Mouse (Mus musculus): Measurements from ENCODE around the gene Tsfm. TPM values are rescaled to one million over a fixed set of nuclear protein-coding genes. Genes with fewer than 3 reads are reported as not detected.

The Tsfm gene
- polyA plus RNA-seq, 1 experiment = 35.4 TPM

DNA sequence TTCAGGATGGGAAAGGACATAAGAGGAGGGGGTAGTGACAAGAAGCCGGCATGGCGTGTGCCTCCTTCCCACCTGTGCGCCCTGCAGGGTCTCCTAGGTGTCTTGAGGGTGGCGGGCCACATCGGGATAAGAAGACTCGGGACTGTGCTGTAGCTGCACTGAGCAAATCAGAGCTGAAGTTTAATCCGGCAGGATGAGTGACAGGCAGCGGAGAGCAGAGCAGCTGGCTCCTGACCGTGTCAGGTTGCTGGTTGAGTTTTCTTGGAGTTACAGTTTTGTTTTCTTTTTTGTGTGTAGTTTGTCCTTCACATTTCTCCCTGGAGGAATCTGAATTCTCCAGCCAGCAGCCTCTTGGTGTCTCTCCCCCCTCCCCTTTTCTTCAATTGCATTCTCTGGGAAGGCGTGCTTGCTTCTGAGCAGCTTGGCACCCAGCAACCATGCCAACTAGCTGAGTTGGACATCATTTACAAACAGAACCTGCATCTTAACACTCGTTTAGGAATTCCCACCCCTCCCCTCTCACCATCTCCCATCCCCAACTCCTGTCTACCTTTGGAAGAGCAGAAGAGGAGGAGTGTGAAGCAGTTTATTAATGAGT is 49.6 kb downstream of the Tsfm start:
- peaks cover 4% of the 10 kb centered on the region for H3K27me3 ChIP-seq (replicated peaks)
- peaks cover 74% of the 10 kb centered on the region for H3K4me1 ChIP-seq
- H3K9me3 ChIP-seq = no peaks in the 10 kb centered on the region
- TF ChIP-seq GATA1 (IDR thresholded peaks at IDR 0.05; ENCODE audit: borderline replicate concordance, low read length) (no peak), FLI1 (IDR thresholded peaks at IDR 0.05; ENCODE audit: low read length) (no peak)
- H3K36me3 ChIP-seq (replicated peaks; ENCODE audit: low read length) = peaks cover 53% of the 10 kb centered on the region
- peak overlapping the region; percentile 94 for H3K4me3 ChIP-seq (replicated peaks)

DNA sequence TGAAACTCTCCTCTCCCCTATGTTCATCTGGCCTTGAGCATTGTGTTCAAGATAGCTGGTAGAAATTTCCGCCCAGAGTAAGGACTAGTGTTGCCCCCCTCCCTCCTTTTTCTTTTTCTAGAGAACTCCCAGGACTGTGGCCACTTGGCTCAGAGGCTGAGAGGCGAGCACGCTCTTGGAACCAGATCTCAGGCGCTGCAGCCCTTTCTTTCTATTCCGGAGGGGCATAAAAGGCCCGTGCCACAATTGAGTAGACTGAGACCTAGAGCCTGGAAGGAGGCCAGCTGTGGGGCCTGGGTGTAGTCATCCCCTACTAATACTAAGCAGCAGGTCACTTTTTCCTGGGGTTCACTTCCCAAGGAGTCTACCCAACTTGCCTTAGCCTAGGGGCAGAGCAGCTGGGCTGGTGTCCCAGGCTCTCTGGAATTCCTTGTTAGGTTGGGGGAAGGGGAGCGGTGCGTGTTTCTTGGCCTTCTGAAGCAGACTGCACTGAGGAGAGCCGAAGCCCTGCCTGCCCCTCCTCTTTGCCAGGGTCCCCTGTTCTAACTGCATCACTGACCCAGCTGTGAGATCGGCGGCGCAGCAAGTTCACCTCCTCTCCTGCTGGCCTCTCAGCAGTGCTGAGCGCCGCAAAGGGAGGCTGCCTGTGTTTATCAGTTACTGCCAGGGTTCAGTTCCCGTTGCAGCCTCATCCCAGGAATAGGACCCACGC is 50.3 kb downstream of the Tsfm start:
- Histone ChIP-seq H3K4me3 (replicated peaks) (peak overlapping the region; percentile 94), H3K4me1 (peaks cover 67% of the 10 kb centered on the region), H3K9me3 (no peaks in the 10 kb centered on the region), H3K36me3 (replicated peaks; ENCODE audit: low read length) (peaks cover 48% of the 10 kb centered on the region), H3K27me3 (replicated peaks) (peaks cover 5% of the 10 kb centered on the region)
- TF ChIP-seq GATA1 (IDR thresholded peaks at IDR 0.05; ENCODE audit: borderline replicate concordance, low read length) = no peak

DNA sequence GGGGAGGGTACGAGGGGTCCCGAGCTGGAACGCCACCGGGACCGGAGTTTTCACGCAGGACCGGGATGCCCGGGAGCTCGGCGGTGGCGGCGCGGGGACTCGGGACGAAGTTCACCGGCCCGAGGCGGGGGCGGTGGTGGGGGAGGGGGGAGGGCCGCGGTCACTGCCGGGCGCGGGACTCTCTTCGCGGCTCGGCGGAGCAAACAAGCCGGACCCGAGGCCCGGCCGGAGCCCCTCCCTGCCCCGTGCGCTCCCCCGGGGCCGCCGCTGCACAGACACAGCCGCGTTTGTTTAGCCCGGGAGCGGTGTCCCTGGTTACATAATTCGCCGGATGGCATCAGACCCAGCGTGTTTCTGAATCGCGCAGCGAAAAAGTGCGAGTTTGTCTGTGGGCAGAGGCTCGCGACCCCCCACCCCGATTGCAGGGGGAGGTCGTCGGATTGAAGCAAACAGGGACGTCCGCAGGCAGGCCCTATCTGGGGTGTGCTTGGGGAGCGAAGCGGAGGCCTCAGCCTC is 50.9 kb downstream of the Tsfm start:
- TF ChIP-seq FLI1 (IDR thresholded peaks at IDR 0.05; ENCODE audit: low read length) = no peak
- no peak for TF ChIP-seq GATA1 (IDR thresholded peaks at IDR 0.05; ENCODE audit: borderline replicate concordance, low read length)
- H3K9me3 ChIP-seq = no peaks in the 10 kb centered on the region
- H3K4me1 ChIP-seq = peaks cover 60% of the 10 kb centered on the region
- H3K36me3 ChIP-seq (replicated peaks; ENCODE audit: low read length) = peaks cover 42% of the 10 kb centered on the region
- H3K4me3 ChIP-seq (replicated peaks) = peak overlapping the region; percentile 94
- peaks cover 9% of the 10 kb centered on the region for H3K27me3 ChIP-seq (replicated peaks)

DNA sequence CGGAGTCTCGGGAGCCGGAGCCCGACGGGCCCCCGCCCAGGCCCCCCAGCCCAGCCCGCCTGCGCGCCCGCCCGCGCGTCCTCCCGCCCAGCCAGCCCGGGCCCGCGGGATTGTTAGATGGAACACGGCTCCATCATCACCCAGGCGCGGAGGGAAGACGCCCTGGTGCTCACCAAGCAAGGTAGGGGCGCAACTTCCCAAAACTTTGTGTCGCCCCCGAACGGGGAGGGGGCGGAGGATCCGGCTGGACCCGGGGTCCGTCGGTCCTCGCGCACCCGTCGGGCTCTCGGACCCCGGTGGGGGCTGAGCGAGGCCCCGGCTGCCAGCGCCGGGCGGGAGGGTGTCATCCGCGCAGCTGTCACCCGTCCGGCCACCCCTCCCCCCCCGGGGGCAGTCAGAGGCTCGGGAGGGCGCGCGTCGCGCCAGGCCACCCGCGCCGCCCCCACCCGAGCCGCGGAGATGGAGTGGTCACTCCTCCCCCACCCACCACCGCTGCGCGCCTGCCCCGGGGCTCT is 51.5 kb downstream of the Tsfm start:
- peak overlapping the region; percentile 94 for H3K4me3 ChIP-seq (replicated peaks)
- H3K9me3 ChIP-seq = no peaks in the 10 kb centered on the region
- H3K27me3 ChIP-seq (replicated peaks) = peaks cover 11% of the 10 kb centered on the region
- peaks cover 37% of the 10 kb centered on the region for H3K36me3 ChIP-seq (replicated peaks; ENCODE audit: low read length)
- no peak for TF ChIP-seq GATA1 (IDR thresholded peaks at IDR 0.05; ENCODE audit: borderline replicate concordance, low read length)
- TF ChIP-seq FLI1 (IDR thresholded peaks at IDR 0.05; ENCODE audit: low read length) = no peak
- H3K4me1 ChIP-seq = peaks cover 55% of the 10 kb centered on the region

DNA sequence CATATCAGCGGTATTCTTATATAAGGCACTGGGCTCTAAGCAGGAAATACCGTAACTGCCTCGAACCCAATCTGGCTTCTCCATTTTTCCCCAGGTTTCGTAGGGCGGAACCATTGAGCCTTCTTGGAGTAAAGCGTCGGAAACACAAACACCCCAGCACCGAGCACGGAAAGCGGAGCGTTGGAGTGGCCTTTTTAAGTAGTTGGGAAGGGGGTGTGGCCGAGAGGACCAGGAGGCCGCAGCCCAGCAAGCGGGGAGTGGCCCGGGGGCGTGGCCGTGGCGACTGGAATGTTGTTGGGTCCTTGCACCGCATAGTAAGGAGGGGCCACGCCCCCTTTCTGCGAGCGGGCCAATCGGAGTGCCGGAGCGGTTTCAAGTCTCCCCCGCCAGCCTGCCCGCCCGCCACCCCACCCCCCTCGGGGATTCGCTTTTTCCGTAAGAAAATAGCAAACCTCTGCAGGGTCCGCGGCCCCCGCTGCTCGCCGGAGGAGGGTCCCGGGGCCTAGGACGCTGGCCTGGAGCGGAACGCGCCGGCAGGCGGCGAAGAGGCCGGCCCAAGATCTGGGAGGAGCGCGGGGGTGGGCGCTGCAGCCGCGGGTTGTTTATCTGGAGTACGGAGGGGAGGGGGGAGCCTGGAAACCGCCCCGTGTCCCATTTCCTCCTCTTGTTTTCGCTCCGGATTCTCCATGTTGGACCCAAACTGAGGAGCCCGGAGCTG is 52.2 kb downstream of the Tsfm start, which contains the start of gene Ctdsp2:
Gene Ctdsp2, plus strand, starts transcription at position 441 of the 718 bp plus-strand sequence.
- TF ChIP-seq FLI1 (IDR thresholded peaks at IDR 0.05; ENCODE audit: low read length) (no peak), GATA1 (IDR thresholded peaks at IDR 0.05; ENCODE audit: borderline replicate concordance, low read length) (no peak)
- Histone ChIP-seq H3K27me3 (replicated peaks) (peaks cover 13% of the 10 kb centered on the region), H3K9me3 (no peaks in the 10 kb centered on the region), H3K4me3 (replicated peaks) (peak within 1 kb of the TSS; percentile 94), H3K36me3 (replicated peaks; ENCODE audit: low read length) (peaks cover 29% of the 10 kb centered on the region), H3K4me1 (peaks cover 48% of the 10 kb centered on the region)

DNA sequence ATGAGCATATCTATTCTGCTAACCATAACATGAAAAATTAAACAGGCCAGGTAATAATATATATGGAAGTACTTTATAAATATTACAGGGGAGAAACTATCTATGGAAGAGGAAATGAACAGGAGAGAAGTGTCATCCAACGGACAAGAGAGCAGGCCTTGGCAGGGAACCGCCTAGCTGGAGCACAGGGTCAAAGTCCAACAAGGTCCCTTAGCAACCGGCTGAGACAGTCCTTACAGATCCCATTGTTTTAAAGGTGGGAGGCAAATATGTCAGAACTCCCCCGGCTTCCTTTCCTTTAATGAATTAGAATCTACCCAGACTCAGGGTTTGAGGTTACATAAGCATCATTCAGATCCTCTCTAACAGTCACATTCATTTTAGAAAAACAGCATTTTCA is 53.6 kb downstream of the Tsfm start:
- Histone ChIP-seq H3K4me1 (peaks cover 35% of the 10 kb centered on the region), H3K36me3 (replicated peaks; ENCODE audit: low read length) (peaks cover 16% of the 10 kb centered on the region), H3K27me3 (replicated peaks) (peaks cover 21% of the 10 kb centered on the region), H3K4me3 (replicated peaks) (no peak overlapping the region), H3K9me3 (no peaks in the 10 kb centered on the region)
- TF ChIP-seq GATA1 (IDR thresholded peaks at IDR 0.05; ENCODE audit: borderline replicate concordance, low read length) (no peak), FLI1 (IDR thresholded peaks at IDR 0.05; ENCODE audit: low read length) (no peak)

DNA sequence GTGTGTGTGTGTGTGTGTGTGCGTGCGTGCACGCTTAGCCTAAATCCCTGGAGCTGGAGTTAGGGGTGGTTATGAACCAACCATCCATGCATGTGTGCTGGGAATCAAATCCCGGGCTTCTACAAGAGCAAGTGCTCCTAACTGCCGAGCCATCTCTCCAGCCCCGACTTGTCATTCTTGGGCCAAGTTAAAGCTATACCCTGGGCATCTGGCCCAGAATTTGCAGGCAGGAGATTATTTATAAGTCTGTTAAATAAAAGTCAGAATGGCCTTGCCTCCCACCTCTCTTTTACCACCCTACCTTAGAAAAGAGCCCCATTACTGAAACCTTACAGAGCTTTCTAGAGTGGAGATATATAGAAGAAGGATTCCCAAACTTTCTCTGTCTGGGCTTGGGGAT is 54.9 kb downstream of the Tsfm start:
- Histone ChIP-seq H3K4me3 (replicated peaks) (no peak overlapping the region), H3K4me1 (peaks cover 34% of the 10 kb centered on the region), H3K9me3 (no peaks in the 10 kb centered on the region), H3K27me3 (replicated peaks) (peaks cover 23% of the 10 kb centered on the region), H3K36me3 (replicated peaks; ENCODE audit: low read length) (peaks cover 4% of the 10 kb centered on the region)
- TF ChIP-seq GATA1 (IDR thresholded peaks at IDR 0.05; ENCODE audit: borderline replicate concordance, low read length) = no peak
- TF ChIP-seq FLI1 (IDR thresholded peaks at IDR 0.05; ENCODE audit: low read length) = no peak

DNA sequence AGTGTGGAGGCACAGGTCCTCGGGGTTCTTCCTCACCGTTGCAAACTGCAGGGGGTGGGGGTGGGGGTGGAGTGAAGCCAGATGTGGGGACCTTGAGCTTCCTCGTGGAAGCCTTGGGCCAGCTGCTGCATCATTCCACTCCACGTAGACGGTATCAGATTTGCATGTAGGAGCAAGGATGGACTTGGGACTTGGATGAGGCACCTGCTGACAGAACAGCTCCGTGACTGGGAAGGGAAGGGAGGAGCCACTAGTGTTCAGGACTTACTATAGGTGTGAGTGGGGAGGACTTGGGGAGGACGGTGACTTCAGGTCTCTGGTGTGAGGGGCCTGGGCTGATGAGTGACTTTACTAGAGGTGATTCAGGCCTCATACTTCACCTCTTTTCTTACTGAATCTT is 57.7 kb downstream of the Tsfm start:
- no peaks in the 10 kb centered on the region for H3K9me3 ChIP-seq
- peaks cover 28% of the 10 kb centered on the region for H3K27me3 ChIP-seq (replicated peaks)
- no peak overlapping the region for H3K4me3 ChIP-seq (replicated peaks)
- H3K36me3 ChIP-seq (replicated peaks; ENCODE audit: low read length) = no peaks in the 10 kb centered on the region
- TF ChIP-seq GATA1 (IDR thresholded peaks at IDR 0.05; ENCODE audit: borderline replicate concordance, low read length) = no peak
- no peak for TF ChIP-seq FLI1 (IDR thresholded peaks at IDR 0.05; ENCODE audit: low read length)
- H3K4me1 ChIP-seq = peaks cover 22% of the 10 kb centered on the region

DNA sequence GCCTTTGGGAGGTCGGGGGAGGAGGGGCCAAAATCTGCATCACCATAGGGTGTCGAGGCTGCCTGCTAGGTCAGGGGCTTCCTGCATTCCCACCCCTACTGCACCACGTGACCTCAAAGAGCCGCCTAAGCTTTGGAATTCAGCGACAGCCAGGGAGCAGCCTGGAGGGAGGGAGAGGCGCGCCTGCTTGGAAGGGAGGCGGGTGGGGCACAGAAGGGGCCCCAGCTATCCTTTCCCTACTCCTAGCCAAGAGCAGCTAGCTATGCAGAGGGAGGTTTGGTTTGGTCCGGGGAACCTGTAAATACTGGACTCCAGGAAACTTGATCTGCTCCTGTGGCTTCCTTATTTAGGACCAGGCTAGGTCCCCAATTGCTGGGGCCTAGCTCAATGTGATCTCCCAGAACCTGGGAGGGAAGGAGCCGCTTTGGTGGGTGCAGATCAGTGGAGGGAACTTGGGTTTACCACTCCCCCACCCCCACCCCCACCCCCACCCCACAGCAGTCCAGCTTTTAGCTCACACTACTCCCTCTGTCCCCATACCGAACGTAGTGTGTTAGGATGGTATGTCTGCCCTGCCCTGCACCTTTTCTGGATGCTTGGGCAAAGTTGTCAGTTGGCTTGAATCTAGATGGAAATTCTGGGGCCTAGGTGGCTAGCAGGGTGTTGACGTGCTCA is 58.5 kb downstream of the Tsfm start:
- peaks cover 28% of the 10 kb centered on the region for H3K27me3 ChIP-seq (replicated peaks)

More for the DNA sequence above, 58.5 kb downstream of the Tsfm start:
- Histone ChIP-seq H3K4me3 (replicated peaks) (no peak overlapping the region), H3K36me3 (replicated peaks; ENCODE audit: low read length) (no peaks in the 10 kb centered on the region), H3K9me3 (no peaks in the 10 kb centered on the region), H3K4me1 (peaks cover 20% of the 10 kb centered on the region)
- no peak for TF ChIP-seq FLI1 (IDR thresholded peaks at IDR 0.05; ENCODE audit: low read length)
- TF ChIP-seq GATA1 (IDR thresholded peaks at IDR 0.05; ENCODE audit: borderline replicate concordance, low read length) = no peak

Data from megakaryocyte, embryonic 14.5 days (primary cell).